Mouse (Mus musculus) gastrocnemius, postnatal 4 days (tissue): ENCODE results near the gene Pnpla3. TPM values are rescaled to one million over a fixed set of nuclear protein-coding genes. Genes with fewer than 3 reads are reported as not detected.

Source experiments
- DNase-seq, 2 experiments: peaks; one replicate each; pipeline ENCODE4 v3.0.0; 2021 to 2022; ENCODE audit warnings: low spot score in 2 of 2, mixed read lengths in 2 of 2
- microRNA-seq: library from miRNA; unstranded; fragments of <30 nt; microRNA quantifications from one replicate; pipeline ENCODE4 v1.2.0, GENCODE M21; 2021
- total RNA-seq, 2 experiments: library from RNA; stranded (reverse); gene quantifications; 2 replicates each; pipeline ENCODE4 v1.2.3; 2021

Gene Pnpla3
- total RNA-seq, 2 experiments from 2014 or later: 4.5 to 6.0 TPM

DNA sequence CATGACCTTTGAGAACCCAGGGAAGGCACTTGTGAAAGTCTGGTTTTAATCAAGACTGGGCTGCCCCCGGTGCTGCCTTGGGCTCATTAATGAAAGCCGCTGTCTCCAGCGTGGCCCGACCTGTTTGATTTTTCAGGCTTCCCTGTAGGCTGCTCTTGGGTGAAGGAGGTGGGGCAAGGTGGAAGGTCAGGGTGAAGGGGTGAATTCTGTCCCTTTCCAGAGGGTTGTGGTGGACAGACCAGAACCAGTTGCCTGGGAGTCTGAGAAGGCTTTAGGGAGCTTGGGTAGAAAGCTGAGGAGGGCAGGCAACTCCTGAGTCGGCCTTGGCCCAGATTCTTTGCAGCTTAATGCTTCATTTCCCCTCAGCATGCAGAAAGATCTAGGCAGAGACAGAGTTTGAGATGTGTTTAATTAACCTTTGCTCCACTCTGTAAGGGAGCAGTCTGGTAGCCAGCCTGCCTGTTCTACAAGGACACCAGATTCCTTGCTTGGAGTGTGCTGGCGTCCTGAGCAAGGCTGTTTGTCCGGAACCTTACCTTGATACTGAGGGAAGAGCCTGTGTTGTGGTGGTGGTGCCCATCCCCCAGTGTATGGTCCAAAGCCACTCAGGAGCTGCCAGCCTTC, 48.9 kb downstream of the Pnpla3 start:
- no peak for DNase-seq

GRCm38 (mm10) chr15:84217969-84218782, 50.5 kb downstream of the Pnpla3 start:
- DNase-seq: no peak

DNA sequence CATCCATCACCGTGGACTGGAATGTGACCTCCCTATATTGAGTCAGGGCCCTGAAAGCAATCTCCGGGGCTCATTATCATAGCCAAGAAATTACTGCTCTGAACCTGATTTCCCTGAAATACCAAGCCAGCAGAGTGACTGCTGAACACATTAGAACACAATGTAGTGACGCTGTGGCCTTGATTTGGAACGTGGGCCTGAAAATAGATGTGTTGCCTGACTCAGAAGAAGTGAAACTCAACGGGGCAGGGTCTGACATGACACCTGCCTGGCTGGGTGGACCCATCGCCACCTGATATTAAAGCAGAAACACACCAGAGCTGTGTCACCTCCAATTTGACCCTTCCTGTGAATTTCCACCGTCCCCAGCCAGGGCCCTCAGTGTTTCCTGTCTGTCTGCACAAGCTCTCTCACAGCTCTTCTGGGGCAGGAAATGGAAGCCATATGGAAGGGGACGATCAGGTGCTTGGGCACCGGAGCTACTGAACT, 51.2 kb downstream of the Pnpla3 start:
- DNase-seq: no peak

GRCm38 (mm10) chr15:84221539-84221938, 53.9 kb downstream of the Pnpla3 start:
- DNase-seq: no peak

DNA sequence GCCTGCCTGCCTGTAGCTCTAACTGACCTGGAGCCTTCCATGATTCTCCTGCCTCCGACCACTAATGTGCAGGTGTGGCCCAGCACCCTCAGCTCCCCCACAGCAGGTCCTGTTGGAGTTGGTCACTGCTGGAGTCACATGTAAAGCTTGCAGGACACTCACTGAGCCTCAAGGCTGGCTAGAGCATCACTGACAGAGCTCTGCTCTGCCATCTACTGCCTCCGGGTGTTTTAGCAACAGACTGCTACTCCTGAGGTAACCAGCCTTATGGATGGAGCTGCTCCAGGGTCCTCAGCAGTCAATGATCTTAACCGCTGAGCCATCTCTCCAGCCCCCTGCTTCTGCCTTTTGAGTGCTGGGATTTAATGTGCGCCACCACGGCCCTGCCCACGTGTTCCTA, 55.8 kb downstream of the Pnpla3 start:
- no peak for DNase-seq

GRCm38 (mm10) chr15:84224779-84225178, 57.1 kb downstream of the Pnpla3 start:
- no peak for DNase-seq

GRCm38 (mm10) chr15:84226918-84227317, 59.3 kb downstream of the Pnpla3 start:
- no peak for DNase-seq

GRCm38 (mm10) chr15:84230661-84231060, 63.0 kb downstream of the Pnpla3 start:
- DNase-seq: no peak

DNA sequence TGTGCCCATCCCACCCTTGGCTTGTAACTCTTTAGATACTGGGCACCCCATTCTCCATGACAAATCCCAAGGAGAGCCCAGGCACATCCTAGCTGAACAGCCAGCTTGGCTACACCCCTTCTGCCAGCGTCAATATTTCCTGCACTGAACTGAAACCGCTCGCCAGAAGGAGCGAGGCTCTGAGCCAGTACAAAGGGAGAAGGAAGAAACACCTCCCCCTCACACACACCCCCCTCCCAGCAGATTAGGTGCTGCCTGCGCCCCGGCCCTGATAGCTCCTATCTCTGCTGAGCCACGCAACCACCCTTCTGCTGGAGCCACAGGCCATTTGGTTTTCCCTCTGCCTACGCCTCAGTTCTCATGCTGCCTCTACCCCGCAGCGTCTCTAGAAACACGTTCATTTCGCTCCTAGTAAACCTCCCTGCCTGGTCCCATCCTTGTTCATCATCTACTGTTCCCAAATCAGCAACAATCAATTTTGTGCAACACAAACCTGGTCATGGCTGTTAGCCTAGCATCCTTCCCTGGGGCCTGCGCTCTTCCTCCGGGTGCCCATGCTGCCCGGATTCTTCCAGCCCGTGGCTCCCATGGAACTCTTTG, 63.6 kb downstream of the Pnpla3 start:
- DNase-seq: no peak

DNA sequence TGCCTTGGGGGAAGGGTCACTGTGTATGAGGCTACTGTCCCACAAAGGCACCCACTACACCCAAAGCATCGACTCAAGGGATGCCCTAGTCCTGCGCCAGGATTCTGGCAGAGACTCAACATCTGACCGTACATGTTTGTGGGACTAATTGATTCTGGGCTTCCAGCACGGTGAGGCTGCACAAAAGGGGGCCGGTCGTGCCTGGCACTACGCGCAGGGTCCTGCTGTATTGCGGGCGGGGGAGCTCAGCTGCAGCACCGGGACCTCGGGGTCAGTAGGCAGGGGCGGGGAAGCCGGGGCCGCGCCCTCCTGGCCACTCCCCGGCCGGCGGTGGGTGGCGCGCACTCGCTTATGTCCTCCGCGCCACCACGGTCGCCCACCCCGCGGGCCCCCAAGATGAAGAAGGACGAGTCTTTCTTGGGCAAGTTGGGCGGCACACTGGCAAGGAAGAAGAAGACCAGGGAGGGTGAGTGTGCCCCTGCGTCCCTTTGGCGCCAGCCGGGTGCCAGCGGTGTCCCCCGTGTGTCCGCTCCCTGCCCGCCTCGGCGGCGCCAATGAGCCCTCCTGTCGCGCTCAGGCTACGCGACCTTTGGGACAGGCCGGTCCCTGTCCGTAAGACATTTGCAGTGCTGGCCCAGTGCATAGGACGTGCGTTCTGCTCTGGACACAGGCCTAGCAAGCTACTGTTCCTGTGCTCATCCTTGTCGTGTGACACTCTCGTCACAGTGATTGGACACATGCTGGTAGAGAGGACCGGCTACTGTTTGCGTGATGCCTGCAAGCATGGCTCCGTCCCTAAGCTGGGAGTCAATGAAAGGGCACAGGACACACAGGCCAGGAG, 64.3 kb downstream of the Pnpla3 start, which contains the start of gene Parvb:
TSS of gene Parvb (plus strand) at position 323 of the 841 bp plus-strand sequence.
- DNase-seq: peak in 1 of 2 experiments; percentile 53

- DNase-seq: no peak
Measured at GRCm38 (mm10) chr15:84232609-84233008, 65.0 kb downstream of the Pnpla3 start.

DNA sequence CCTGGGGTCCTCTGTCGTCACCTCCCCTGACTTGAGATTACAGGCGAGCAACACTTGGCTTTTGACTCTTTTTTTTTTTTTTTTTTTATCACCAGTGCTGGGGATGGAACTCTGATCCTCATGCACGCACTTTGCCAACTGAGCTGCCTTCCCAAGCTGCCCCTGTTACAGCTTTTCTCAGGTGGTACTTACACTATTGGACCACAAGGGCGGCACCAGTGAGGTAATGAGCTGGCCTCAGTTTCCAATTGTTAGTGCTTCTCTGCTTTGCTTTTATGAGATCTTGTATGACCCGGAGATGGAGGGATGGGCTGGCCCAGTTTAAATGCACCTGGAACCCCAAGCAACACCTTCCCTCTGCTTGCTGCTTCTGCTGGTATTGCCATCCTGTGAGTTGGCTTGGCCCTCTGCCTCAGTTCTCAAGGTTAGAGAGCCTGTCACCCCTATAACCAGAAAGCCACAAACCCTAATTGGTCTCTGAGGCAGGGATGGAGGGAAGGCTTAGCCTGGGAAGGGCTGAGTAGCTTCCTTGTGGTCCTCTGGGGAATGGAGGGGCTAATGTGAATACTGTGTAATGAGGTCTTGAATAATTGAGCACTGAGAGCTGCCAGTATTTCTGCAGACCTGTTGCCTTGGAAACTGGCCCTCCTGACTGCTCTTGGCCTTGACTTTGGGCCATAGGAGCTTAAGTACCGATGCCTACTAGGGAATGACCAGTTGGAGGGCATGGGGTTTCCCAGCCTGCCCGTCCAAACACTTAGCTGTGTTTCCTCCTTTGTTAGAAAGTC, 67.4 kb downstream of the Pnpla3 start:
- DNase-seq: no peak

- no peak for DNase-seq
Measured at GRCm38 (mm10) chr15:84235646-84236045, 68.0 kb downstream of the Pnpla3 start.

Small RNA genes within 50 kb of the gene (microRNA-seq; reads per million reads assigned to microRNA genes)
- not detected for gene Mir6392

Other genes starting within 250 kb of the Pnpla3 start
- 1 to 10 TPM; 5.0 to 8.1 TPM for gene Efcab6, start 102.5 kb upstream of the Pnpla3 start, total RNA-seq
- not detected for gene Sult4a1, start 62.1 kb upstream of the Pnpla3 start, total RNA-seq
- gene Pnpla5, start 44.7 kb upstream of the Pnpla3 start, total RNA-seq: not detected
- 100 to 1,000 TPM; 160 to 165 TPM for gene Samm50, start 24.4 kb downstream of the Pnpla3 start, total RNA-seq
- gene Parvb, start 64.2 kb downstream of the Pnpla3 start, total RNA-seq: 100 to 1,000 TPM; 130 to 134 TPM
- gene Parvg, start 156.2 kb downstream of the Pnpla3 start, total RNA-seq: 1 to 10 TPM; 2.8 to 3.8 TPM